Mouse (Mus musculus): Measurements from ENCODE around the gene Alpk1. TPM values are rescaled to one million over a fixed set of nuclear protein-coding genes. Genes with fewer than 3 reads are reported as not detected.
A peak's percentile ranks its signal among the peaks of the same experiment; 100 is the strongest.

Gene Alpk1
- polyA plus RNA-seq, 1 experiment from 2014 or later: 1.1 TPM

- H3K4me3 ChIP-seq (ENCODE audit: low read depth, low read length): no peak overlapping the region
- H3K9ac ChIP-seq (ENCODE audit: low read depth, low read length): no peak overlapping the region
- H3K27ac ChIP-seq (ENCODE audit: low read depth, low read length): peak overlapping the region; percentile 52; the same call in 1 of the 2 replicates
- peaks cover 3% of the 10 kb centered on the region; the same call in 1 of the 2 replicates for H3K36me3 ChIP-seq (ENCODE audit: control insufficient read depth, insufficient read depth, low read length)
- H3K4me1 ChIP-seq (replicated peaks; ENCODE audit: control insufficient read depth, insufficient read depth, low read length): peaks cover 14% of the 10 kb centered on the region
- no peak for ATAC-seq (replicated peaks; ENCODE audit: low FRiP score)
- WGBS: 85% methylated on average over 7 of the region's 7 CpGs
- H3K27me3 ChIP-seq (replicated peaks; ENCODE audit: control insufficient read depth, insufficient read depth, low read length): peaks cover 14% of the 10 kb centered on the region
- no peak overlapping the region for H3K4me2 ChIP-seq
- DNase-seq (ENCODE audit: low spot score): no peak
- H3K9me3 ChIP-seq (ENCODE audit: control insufficient read depth, low read length): no peaks in the 10 kb centered on the region
Measured at GRCm38 (mm10) chr3:127793022-127793421, 12.7 kb upstream of the Alpk1 start.

GRCm38 (mm10) chr3:127791595-127792561, 11.6 kb upstream of the Alpk1 start:
- no peaks in the 10 kb centered on the region for H3K9me3 ChIP-seq (ENCODE audit: control insufficient read depth, low read length)
- peak overlapping the region; percentile 98 for H3K4me2 ChIP-seq
- peak overlapping the region; percentile 79 for H3K4me3 ChIP-seq (ENCODE audit: low read depth, low read length)
- peaks cover 1% of the 10 kb centered on the region; the same call in 1 of the 2 replicates for H3K36me3 ChIP-seq (ENCODE audit: control insufficient read depth, insufficient read depth, low read length)
- peaks cover 14% of the 10 kb centered on the region for H3K4me1 ChIP-seq (replicated peaks; ENCODE audit: control insufficient read depth, insufficient read depth, low read length)
- H3K27ac ChIP-seq (ENCODE audit: low read depth, low read length): peak overlapping the region; percentile 84
- peak; percentile 91 for ATAC-seq (replicated peaks; ENCODE audit: low FRiP score)
- H3K27me3 ChIP-seq (replicated peaks; ENCODE audit: control insufficient read depth, insufficient read depth, low read length): peaks cover 15% of the 10 kb centered on the region
- WGBS: 29% methylated on average over 4 of the region's 4 CpGs
- peak overlapping the region; percentile 86 for H3K9ac ChIP-seq (ENCODE audit: low read depth, low read length)
- DNase-seq (ENCODE audit: low spot score): no peak

- Histone ChIP-seq H3K4me1 (replicated peaks; ENCODE audit: control insufficient read depth, insufficient read depth, low read length) (peaks cover 14% of the 10 kb centered on the region), H3K9me3 (ENCODE audit: control insufficient read depth, low read length) (no peaks in the 10 kb centered on the region), H3K4me2 (peak overlapping the region; percentile 98), H3K36me3 (ENCODE audit: control insufficient read depth, insufficient read depth, low read length) (no peaks in the 10 kb centered on the region), H3K9ac (ENCODE audit: low read depth, low read length) (peak overlapping the region; percentile 86), H3K4me3 (ENCODE audit: low read depth, low read length) (peak overlapping the region; percentile 79), H3K27me3 (replicated peaks; ENCODE audit: control insufficient read depth, insufficient read depth, low read length) (peaks cover 15% of the 10 kb centered on the region), H3K27ac (ENCODE audit: low read depth, low read length) (peak overlapping the region; percentile 84)
- 4% methylated on average over 15 of the region's 15 CpGs for WGBS
- DNase-seq (ENCODE audit: low spot score) (peak; percentile 61), ATAC-seq (replicated peaks; ENCODE audit: low FRiP score) (0 out of 2 replicates have a peak, but pooled peaks have one; percentile 1)
Measured at GRCm38 (mm10) chr3:127791056-127791483, 10.7 kb upstream of the Alpk1 start.

- peaks cover 14% of the 10 kb centered on the region for H3K4me1 ChIP-seq (replicated peaks; ENCODE audit: control insufficient read depth, insufficient read depth, low read length)
- peak overlapping the region; percentile 86 for H3K9ac ChIP-seq (ENCODE audit: low read depth, low read length)
- peak; percentile 30 for ATAC-seq (replicated peaks; ENCODE audit: low FRiP score)
- peaks cover 15% of the 10 kb centered on the region for H3K27me3 ChIP-seq (replicated peaks; ENCODE audit: control insufficient read depth, insufficient read depth, low read length)
- peak overlapping the region; percentile 98 for H3K4me2 ChIP-seq
- H3K9me3 ChIP-seq (ENCODE audit: control insufficient read depth, low read length): no peaks in the 10 kb centered on the region
- no peaks in the 10 kb centered on the region for H3K36me3 ChIP-seq (ENCODE audit: control insufficient read depth, insufficient read depth, low read length)
- whole genome bisulfite sequencing: under 1% methylated on average over 35 of the region's 36 CpGs
- H3K27ac ChIP-seq (ENCODE audit: low read depth, low read length): peak overlapping the region; percentile 84
- peak; percentile 64 for DNase-seq (ENCODE audit: low spot score)
- peak overlapping the region; percentile 79 for H3K4me3 ChIP-seq (ENCODE audit: low read depth, low read length)
Measured at GRCm38 (mm10) chr3:127790234-127791055, 10.1 kb upstream of the Alpk1 start.

GRCm38 (mm10) chr3:127789500-127790191, 9.3 kb upstream of the Alpk1 start, which contains the start of gene Tifa:
Gene Tifa (plus strand): TSS chr3:127789805.
- Histone ChIP-seq H3K4me1 (replicated peaks; ENCODE audit: control insufficient read depth, insufficient read depth, low read length) (peaks cover 14% of the 10 kb centered on the region), H3K9ac (ENCODE audit: low read depth, low read length) (peak within 1 kb of the TSS; percentile 86), H3K27ac (ENCODE audit: low read depth, low read length) (peak within 1 kb of the TSS; percentile 84), H3K36me3 (ENCODE audit: control insufficient read depth, insufficient read depth, low read length) (no peaks in the 10 kb centered on the region), H3K4me2 (peak within 1 kb of the TSS; percentile 98), H3K4me3 (ENCODE audit: low read depth, low read length) (peak within 1 kb of the TSS; percentile 79), H3K27me3 (replicated peaks; ENCODE audit: control insufficient read depth, insufficient read depth, low read length) (peaks cover 15% of the 10 kb centered on the region), H3K9me3 (ENCODE audit: control insufficient read depth, low read length) (no peaks in the 10 kb centered on the region)
- peak; percentile 79 for DNase-seq (ENCODE audit: low spot score)
- WGBS: 2% methylated on average over 44 of the region's 44 CpGs
- ATAC-seq (replicated peaks; ENCODE audit: low FRiP score): peak; percentile 40

GRCm38 (mm10) chr3:127788919-127789318, 8.6 kb upstream of the Alpk1 start:
- Histone ChIP-seq H3K4me3 (ENCODE audit: low read depth, low read length) (peak overlapping the region; percentile 79; the same call in 1 of the 2 replicates), H3K36me3 (ENCODE audit: control insufficient read depth, insufficient read depth, low read length) (no peaks in the 10 kb centered on the region), H3K9me3 (ENCODE audit: control insufficient read depth, low read length) (no peaks in the 10 kb centered on the region), H3K27ac (ENCODE audit: low read depth, low read length) (no peak overlapping the region), H3K4me2 (peak overlapping the region; percentile 98), H3K4me1 (replicated peaks; ENCODE audit: control insufficient read depth, insufficient read depth, low read length) (peaks cover 14% of the 10 kb centered on the region), H3K27me3 (replicated peaks; ENCODE audit: control insufficient read depth, insufficient read depth, low read length) (peaks cover 15% of the 10 kb centered on the region), H3K9ac (ENCODE audit: low read depth, low read length) (no peak overlapping the region; the same call in 1 of the 2 replicates)
- ATAC-seq (replicated peaks; ENCODE audit: low FRiP score): no peak
- 36% methylated on average over 8 of the region's 8 CpGs for WGBS
- DNase-seq (ENCODE audit: low spot score): no peak

GRCm38 (mm10) chr3:127788038-127788437, 7.7 kb upstream of the Alpk1 start:
- peaks cover 15% of the 10 kb centered on the region for H3K27me3 ChIP-seq (replicated peaks; ENCODE audit: control insufficient read depth, insufficient read depth, low read length)
- DNase-seq (ENCODE audit: low spot score): no peak
- H3K4me2 ChIP-seq: no peak overlapping the region
- H3K4me3 ChIP-seq (ENCODE audit: low read depth, low read length): no peak overlapping the region
- H3K4me1 ChIP-seq (replicated peaks; ENCODE audit: control insufficient read depth, insufficient read depth, low read length): peaks cover 14% of the 10 kb centered on the region
- H3K27ac ChIP-seq (ENCODE audit: low read depth, low read length): no peak overlapping the region
- H3K36me3 ChIP-seq (ENCODE audit: control insufficient read depth, insufficient read depth, low read length): no peaks in the 10 kb centered on the region
- no peak for ATAC-seq (replicated peaks; ENCODE audit: low FRiP score)
- 51% methylated on average over 7 of the region's 7 CpGs for WGBS
- no peaks in the 10 kb centered on the region for H3K9me3 ChIP-seq (ENCODE audit: control insufficient read depth, low read length)
- no peak overlapping the region for H3K9ac ChIP-seq (ENCODE audit: low read depth, low read length)

GRCm38 (mm10) chr3:127787032-127787431, 6.7 kb upstream of the Alpk1 start:
- no peak overlapping the region for H3K4me2 ChIP-seq

More at GRCm38 (mm10) chr3:127787032-127787431, 6.7 kb upstream of the Alpk1 start:
- ATAC-seq (replicated peaks; ENCODE audit: low FRiP score) (no peak), DNase-seq (ENCODE audit: low spot score) (no peak)
- H3K27me3 ChIP-seq (replicated peaks; ENCODE audit: control insufficient read depth, insufficient read depth, low read length): peaks cover 15% of the 10 kb centered on the region
- H3K27ac ChIP-seq (ENCODE audit: low read depth, low read length): no peak overlapping the region
- H3K4me1 ChIP-seq (replicated peaks; ENCODE audit: control insufficient read depth, insufficient read depth, low read length): peaks cover 9% of the 10 kb centered on the region; the same call in 1 of the 2 replicates
- no peak overlapping the region for H3K4me3 ChIP-seq (ENCODE audit: low read depth, low read length)
- H3K36me3 ChIP-seq (ENCODE audit: control insufficient read depth, insufficient read depth, low read length): no peaks in the 10 kb centered on the region
- no peaks in the 10 kb centered on the region for H3K9me3 ChIP-seq (ENCODE audit: control insufficient read depth, low read length)
- no peak overlapping the region for H3K9ac ChIP-seq (ENCODE audit: low read depth, low read length)
